Mouse (Mus musculus): Measurements from ENCODE around the gene Rgs19. TPM values are rescaled to one million over a fixed set of nuclear protein-coding genes. Genes with fewer than 3 reads are reported as not detected.

The Rgs19 gene
- polyA plus RNA-seq, 1 experiment from 2014 or later: 91.3 TPM

DNA sequence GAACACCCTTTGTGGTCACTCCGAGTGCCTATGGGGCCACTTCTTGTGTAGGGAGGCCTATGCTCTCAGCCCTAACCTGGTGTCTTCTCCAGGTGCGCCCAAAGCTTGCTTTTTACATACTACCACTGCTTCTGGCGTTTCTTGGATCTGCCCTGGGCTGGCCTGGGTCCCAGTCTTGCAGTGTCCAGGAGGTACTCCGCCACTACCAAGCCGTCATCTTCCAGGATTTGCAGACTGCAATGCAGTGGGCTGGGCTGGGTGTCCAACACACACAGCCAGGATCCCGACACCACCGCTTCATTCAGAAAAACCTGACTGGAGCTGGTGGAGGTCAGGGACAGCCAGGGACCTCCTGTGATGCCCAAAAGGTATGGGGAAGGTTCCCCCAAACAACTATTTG, 35.2 kb downstream of the Rgs19 start:
- Histone ChIP-seq H3K27me3 (ENCODE audit: insufficient read depth, low read length) (no peaks in the 10 kb centered on the region), H3K27ac (ENCODE audit: low read depth) (no peak overlapping the region), H3K9me3 (ENCODE audit: low read depth, low read length) (no peaks in the 10 kb centered on the region), H3K4me1 (ENCODE audit: insufficient read depth) (no peaks in the 10 kb centered on the region), H3K4me3 (ENCODE audit: low read depth, low read length) (no peak overlapping the region), H3K4me2 (no peak overlapping the region), H3K36me3 (ENCODE audit: insufficient read depth) (peaks cover 42% of the 10 kb centered on the region), H3K9ac (no peak overlapping the region)
- no peak for DNase-seq
- no peak for ATAC-seq (ENCODE audit: insufficient read depth)
- WGBS: 78% methylated on average over 7 of the region's 7 CpGs
- TF ChIP-seq CTCF (IDR thresholded peaks at IDR 0.05; ENCODE audit: low read depth): no peak

GRCm38 (mm10) chr2:181657441-181657840, 36.3 kb downstream of the Rgs19 start:
- H3K9me3 ChIP-seq (ENCODE audit: low read depth, low read length): no peaks in the 10 kb centered on the region
- ATAC-seq (ENCODE audit: insufficient read depth) (no peak), DNase-seq (no peak)
- no peak overlapping the region for H3K27ac ChIP-seq (ENCODE audit: low read depth)
- H3K36me3 ChIP-seq (ENCODE audit: insufficient read depth): peaks cover 53% of the 10 kb centered on the region
- TF ChIP-seq CTCF (IDR thresholded peaks at IDR 0.05; ENCODE audit: low read depth): no peak
- H3K9ac ChIP-seq: no peak overlapping the region
- H3K4me1 ChIP-seq (ENCODE audit: insufficient read depth): no peaks in the 10 kb centered on the region
- H3K27me3 ChIP-seq (ENCODE audit: insufficient read depth, low read length): no peaks in the 10 kb centered on the region
- no peak overlapping the region for H3K4me3 ChIP-seq (ENCODE audit: low read depth, low read length)
- H3K4me2 ChIP-seq: no peak overlapping the region
- WGBS: 64% methylated on average over 2 of the region's 2 CpGs

DNA sequence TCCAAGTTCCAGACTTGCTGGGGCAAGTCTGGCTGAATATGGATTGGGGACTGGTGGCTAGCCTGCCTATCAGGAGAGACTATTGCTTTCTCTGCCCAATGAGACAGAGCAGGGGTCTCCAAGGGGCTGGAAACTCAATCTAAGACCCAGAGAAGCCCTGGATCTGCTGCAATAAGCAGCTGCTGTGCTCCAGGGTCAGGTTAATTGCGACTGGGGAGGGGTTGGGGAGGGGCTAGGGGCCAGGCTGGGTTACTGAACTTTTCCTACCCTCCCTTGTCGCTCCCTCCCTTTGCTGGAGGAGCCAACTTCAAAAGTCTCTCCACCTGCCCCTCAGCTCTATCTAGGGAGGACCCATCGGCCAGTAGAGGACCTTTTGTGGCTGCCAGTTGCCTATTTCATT, 37.0 kb downstream of the Rgs19 start, which contains the start of gene Gm29797:
Gm29797 (plus strand) TSS at position 301 of the 400 bp plus-strand sequence.
- Histone ChIP-seq H3K27me3 (ENCODE audit: insufficient read depth, low read length) (no peaks in the 10 kb centered on the region), H3K36me3 (ENCODE audit: insufficient read depth) (peaks cover 60% of the 10 kb centered on the region), H3K4me3 (ENCODE audit: low read depth, low read length) (no peak within 1 kb of the TSS), H3K4me1 (ENCODE audit: insufficient read depth) (no peaks in the 10 kb centered on the region), H3K4me2 (no peak within 1 kb of the TSS), H3K9ac (no peak within 1 kb of the TSS), H3K9me3 (ENCODE audit: low read depth, low read length) (no peaks in the 10 kb centered on the region), H3K27ac (ENCODE audit: low read depth) (no peak within 1 kb of the TSS)
- WGBS: 69% methylated on average over 3 of the region's 3 CpGs
- TF ChIP-seq CTCF (IDR thresholded peaks at IDR 0.05; ENCODE audit: low read depth): no peak
- DNase-seq: no peak
- no peak for ATAC-seq (ENCODE audit: insufficient read depth)

DNA sequence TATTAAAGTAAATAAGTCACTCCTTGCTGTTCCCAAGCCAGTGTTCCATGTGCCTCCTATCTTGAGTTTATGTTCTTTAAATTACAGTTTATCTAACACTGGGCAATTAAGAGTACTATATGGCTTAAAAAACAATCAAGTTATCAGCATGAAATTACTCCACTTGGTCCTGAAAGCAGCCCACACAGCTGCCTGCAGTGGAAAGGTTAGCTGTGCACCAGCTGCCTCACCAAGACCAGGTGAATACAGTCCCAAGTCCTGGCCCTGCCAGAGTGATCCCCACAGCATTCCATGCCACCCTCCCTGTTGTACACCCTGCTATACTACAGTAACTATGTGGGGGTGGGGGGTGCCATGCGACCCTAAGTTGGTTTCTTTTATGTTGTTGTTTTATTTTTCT, 40.3 kb downstream of the Rgs19 start:
- Histone ChIP-seq H3K4me1 (ENCODE audit: insufficient read depth) (no peaks in the 10 kb centered on the region), H3K36me3 (ENCODE audit: insufficient read depth) (peaks cover 87% of the 10 kb centered on the region), H3K9me3 (ENCODE audit: low read depth, low read length) (no peaks in the 10 kb centered on the region), H3K4me3 (ENCODE audit: low read depth, low read length) (no peak overlapping the region), H3K9ac (no peak overlapping the region), H3K27ac (ENCODE audit: low read depth) (no peak overlapping the region), H3K27me3 (ENCODE audit: insufficient read depth, low read length) (no peaks in the 10 kb centered on the region), H3K4me2 (no peak overlapping the region)
- WGBS: 88% methylated on average over 1 of the region's 1 CpGs
- TF ChIP-seq CTCF (IDR thresholded peaks at IDR 0.05; ENCODE audit: low read depth): no peak
- no peak for ATAC-seq (ENCODE audit: insufficient read depth)
- DNase-seq: no peak

GRCm38 (mm10) chr2:181653065-181653464, 40.7 kb downstream of the Rgs19 start:
- H3K36me3 ChIP-seq (ENCODE audit: insufficient read depth): peaks cover 90% of the 10 kb centered on the region
- no peak overlapping the region for H3K4me3 ChIP-seq (ENCODE audit: low read depth, low read length)
- H3K27me3 ChIP-seq (ENCODE audit: insufficient read depth, low read length): no peaks in the 10 kb centered on the region
- H3K9ac ChIP-seq: no peak overlapping the region
- DNase-seq (no peak), ATAC-seq (ENCODE audit: insufficient read depth) (no peak)
- no peaks in the 10 kb centered on the region for H3K9me3 ChIP-seq (ENCODE audit: low read depth, low read length)
- H3K4me2 ChIP-seq: no peak overlapping the region
- H3K27ac ChIP-seq (ENCODE audit: low read depth): no peak overlapping the region
- H3K4me1 ChIP-seq (ENCODE audit: insufficient read depth): no peaks in the 10 kb centered on the region
- no peak for TF ChIP-seq CTCF (IDR thresholded peaks at IDR 0.05; ENCODE audit: low read depth)

GRCm38 (mm10) chr2:181648926-181649325, 44.9 kb downstream of the Rgs19 start:
- TF ChIP-seq CTCF (IDR thresholded peaks at IDR 0.05; ENCODE audit: low read depth): no peak
- no peak overlapping the region for H3K9ac ChIP-seq
- no peaks in the 10 kb centered on the region for H3K4me1 ChIP-seq (ENCODE audit: insufficient read depth)
- no peak overlapping the region for H3K4me2 ChIP-seq
- DNase-seq: no peak
- no peak overlapping the region for H3K27ac ChIP-seq (ENCODE audit: low read depth)
- ATAC-seq (ENCODE audit: insufficient read depth): no peak
- no peaks in the 10 kb centered on the region for H3K9me3 ChIP-seq (ENCODE audit: low read depth, low read length)
- 91% methylated on average over 10 of the region's 10 CpGs for WGBS
- peaks cover 92% of the 10 kb centered on the region for H3K36me3 ChIP-seq (ENCODE audit: insufficient read depth)
- H3K4me3 ChIP-seq (ENCODE audit: low read depth, low read length): no peak overlapping the region
- no peaks in the 10 kb centered on the region for H3K27me3 ChIP-seq (ENCODE audit: insufficient read depth, low read length)

DNA sequence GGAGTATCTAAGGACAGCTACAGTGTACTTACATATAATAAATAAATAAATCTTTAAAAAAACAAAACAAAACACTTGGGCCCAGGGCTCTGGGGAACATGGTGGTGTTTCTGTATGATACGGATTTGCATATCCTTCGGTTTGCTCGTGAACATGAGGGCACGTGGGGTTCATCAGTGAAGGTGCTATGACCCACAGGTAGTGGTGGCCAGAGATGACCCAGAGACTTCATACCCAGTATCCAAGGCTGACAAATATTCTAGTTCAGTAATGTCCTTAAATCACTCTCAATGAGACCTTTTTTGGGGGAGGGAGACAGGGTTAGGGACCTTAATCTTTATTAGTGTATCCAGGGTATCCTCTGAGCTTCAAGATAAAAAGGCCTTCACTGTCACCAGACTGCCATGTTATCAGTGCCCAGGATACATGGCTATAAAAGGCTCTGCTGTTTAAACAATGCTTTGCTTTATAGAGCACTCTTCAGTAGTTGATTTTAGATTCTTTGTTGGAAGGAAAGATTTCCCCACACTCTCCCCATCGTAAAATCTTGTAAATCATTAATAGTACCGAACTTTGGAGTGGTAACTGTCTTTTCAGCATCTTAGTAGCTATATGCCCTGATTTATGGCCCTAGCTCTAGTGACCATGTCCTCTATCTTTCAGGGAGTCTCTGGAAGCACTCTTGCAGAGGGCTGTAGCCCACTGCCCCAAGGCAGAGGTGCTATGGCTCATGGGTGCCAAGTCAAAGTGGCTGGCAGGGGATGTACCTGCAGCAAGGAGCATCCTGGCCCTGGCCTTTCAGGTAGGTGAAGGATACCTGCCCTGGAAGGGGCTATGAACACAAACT, 46.9 kb downstream of the Rgs19 start:
- Histone ChIP-seq H3K9ac (no peak overlapping the region), H3K4me2 (no peak overlapping the region), H3K36me3 (ENCODE audit: insufficient read depth) (peaks cover 90% of the 10 kb centered on the region), H3K4me1 (ENCODE audit: insufficient read depth) (no peaks in the 10 kb centered on the region), H3K27me3 (ENCODE audit: insufficient read depth, low read length) (no peaks in the 10 kb centered on the region), H3K9me3 (ENCODE audit: low read depth, low read length) (no peaks in the 10 kb centered on the region), H3K4me3 (ENCODE audit: low read depth, low read length) (no peak overlapping the region), H3K27ac (ENCODE audit: low read depth) (no peak overlapping the region)
- ATAC-seq (ENCODE audit: insufficient read depth): no peak
- WGBS: 91% methylated on average over 6 of the region's 6 CpGs
- no peak for TF ChIP-seq CTCF (IDR thresholded peaks at IDR 0.05; ENCODE audit: low read depth)
- no peak for DNase-seq

Measured in lung, embryonic 14.5 days (tissue).